Mouse (Mus musculus) limb, embryonic 14.5 days (tissue): ENCODE results near the gene Fam216a. TPM values are rescaled to one million over a fixed set of nuclear protein-coding genes. Genes with fewer than 3 reads are reported as not detected.
"Not testable (repeated sequence)": the region's sequence is repeated elsewhere in the genome, so short reads cannot be mapped to it uniquely, and the experiment has no call there.

Source experiments
- ATAC-seq: fragments of 200-750 bp; cut with Nextera tagmentation; 2 replicates; pipeline ENCODE4 v1.8.0; 2017; ENCODE audit warnings: low read depth, moderate number of reproducible peaks, moderate TSS enrichment; ENCODE audit not compliant: low FRiP score
- DNase-seq: peaks from one replicate; pipeline ENCODE4 v3.0.0-alpha.2; 2015; ENCODE audit warnings: low spot score
- H3K27ac ChIP-seq: fragments of 300-500 bp; sonication (generic); replicated peaks from 2 replicates; pipeline ENCODE4 v1.5.1; 2014; ENCODE audit warnings: low read depth, mild to moderate bottlenecking, low read length, moderate library complexity, mixed read lengths
- H3K27me3 ChIP-seq: fragments of 300-500 bp; sonication (generic); 2 replicates; pipeline ENCODE4 v1.6.1; 2014; ENCODE audit warnings: low read length, mixed read lengths; ENCODE audit not compliant: control insufficient read depth, insufficient read depth
- H3K36me3 ChIP-seq: fragments of 300-500 bp; sonication (generic); 2 replicates; pipeline ENCODE4 v1.6.1; 2014; ENCODE audit warnings: mild to moderate bottlenecking, low read length, moderate library complexity, mixed read lengths; ENCODE audit not compliant: control insufficient read depth, insufficient read depth
- H3K4me1 ChIP-seq: fragments of 300-500 bp; sonication (generic); 2 replicates; pipeline ENCODE4 v1.6.1; 2014; ENCODE audit warnings: antibody characterized with exemption, low read length, mixed read lengths; ENCODE audit not compliant: control insufficient read depth, insufficient read depth
- H3K4me2 ChIP-seq: fragments of 300-500 bp; sonication (generic); replicated peaks from 2 replicates; pipeline ENCODE4 v1.6.1; 2014; ENCODE audit warnings: low read depth, mild to moderate bottlenecking, low read length, moderate library complexity; ENCODE audit not compliant: severe bottlenecking
- H3K4me3 ChIP-seq: fragments of 300-500 bp; sonication (generic); replicated peaks from 2 replicates; pipeline ENCODE4 v1.5.1; 2014; ENCODE audit warnings: low read length
- H3K9ac ChIP-seq: fragments of 300-500 bp; sonication (generic); 2 replicates; pipeline ENCODE4 v1.6.1; 2014; ENCODE audit warnings: mild to moderate bottlenecking, low read depth, low read length, moderate library complexity; ENCODE audit not compliant: severe bottlenecking
- H3K9me3 ChIP-seq: fragments of 300-500 bp; sonication (generic); 2 replicates; pipeline ENCODE4 v1.6.1; 2016; ENCODE audit warnings: low read length; ENCODE audit not compliant: control insufficient read depth
- POLR2A ChIP-seq: fragments of 200-500 bp; IDR thresholded peaks from 2 replicates; pipeline ENCODE4 v1.8.0; 2012; ENCODE audit warnings: inconsistent platforms, mild to moderate bottlenecking, moderate library complexity, borderline replicate concordance; ENCODE audit not compliant: insufficient read depth, insufficient read length; ENCODE audit errors: extremely low read depth
- WGBS: fragments of 180-500 bp; shearing (Covaris S2); extraction: QIAGEN DNeasy Blood & Tissue Kit; methylation state at CpG from one replicate; pipeline ENCODE4 v1.1.7; 2014; 5-methylcytosine and 5-hydroxymethylcytosine counted together
- polyA plus RNA-seq, 2 experiments: library from polyadenylated mRNA; depleted of rRNA in 1 of 2; stranded (reverse) in 1 of 2; unstranded in 1 of 2; fragments of >200 nt; fragmentation: Nextera tagmentation in 1 of 2; extraction: Ambion mirVana in 1 of 2; gene quantifications; 2 replicates each; pipeline versions ENCODE4 v1.2.1 to v1.2.3; 2012 to 2014

The Fam216a gene
- polyA plus RNA-seq, 2 experiments = 78.1 to 79.1 TPM

GRCm38 (mm10) chr5:122323523-122323922 lies 48.6 kb downstream of the Fam216a start:
- Histone ChIP-seq H3K4me2 (no peak overlapping the region), H3K36me3 (peaks cover 53% of the 10 kb centered on the region), H3K27me3 (no peaks in the 10 kb centered on the region), H3K27ac (no peak overlapping the region), H3K4me3 (no peak overlapping the region), H3K4me1 (peaks cover 4% of the 10 kb centered on the region; the same call in 1 of the 2 replicates), H3K9ac (no peak overlapping the region), H3K9me3 (no peaks in the 10 kb centered on the region)
- WGBS = 78% methylated on average over 8 of the region's 8 CpGs
- ATAC-seq (no peak), DNase-seq (no peak)
- no peak for TF ChIP-seq POLR2A

- no peak overlapping the region for H3K9ac ChIP-seq
- H3K4me1 ChIP-seq = peaks cover 4% of the 10 kb centered on the region; the same call in 1 of the 2 replicates
- no peak for TF ChIP-seq POLR2A
- H3K27ac ChIP-seq = no peak overlapping the region
- H3K9me3 ChIP-seq = no peaks in the 10 kb centered on the region
- WGBS = 69% methylated on average over 12 of the region's 12 CpGs
- no peak; the same call in 1 of the 2 replicates for ATAC-seq
- no peak overlapping the region for H3K4me2 ChIP-seq
- H3K36me3 ChIP-seq = peaks cover 49% of the 10 kb centered on the region
- no peaks in the 10 kb centered on the region for H3K27me3 ChIP-seq
- H3K4me3 ChIP-seq = no peak overlapping the region
- DNase-seq = no peak
Observed at GRCm38 (mm10) chr5:122320205-122320781, 51.9 kb downstream of the Fam216a start.

GRCm38 (mm10) chr5:122319474-122320204 lies 52.5 kb downstream of the Fam216a start:
- DNase-seq = no peak
- no peak for TF ChIP-seq POLR2A
- Histone ChIP-seq H3K4me1 (peaks cover 7% of the 10 kb centered on the region; the same call in 1 of the 2 replicates), H3K9me3 (no peaks in the 10 kb centered on the region), H3K9ac (no peak overlapping the region), H3K4me3 (no peak overlapping the region), H3K27ac (peak overlapping the region; percentile 59), H3K36me3 (peaks cover 42% of the 10 kb centered on the region), H3K27me3 (no peaks in the 10 kb centered on the region), H3K4me2 (no peak overlapping the region)
- 62% methylated on average over 13 of the region's 14 CpGs for WGBS
- ATAC-seq = no peak; the same call in 1 of the 2 replicates

GRCm38 (mm10) chr5:122318976-122319375 lies 53.2 kb downstream of the Fam216a start:
- not testable (repeated sequence) for H3K4me2 ChIP-seq, ATAC-seq, H3K9ac ChIP-seq, H3K4me1 ChIP-seq, H3K4me3 ChIP-seq, H3K9me3 ChIP-seq, H3K27me3 ChIP-seq, DNase-seq, H3K27ac ChIP-seq
- peaks cover 36% of the 10 kb centered on the region for H3K36me3 ChIP-seq
- whole genome bisulfite sequencing = 52% methylated on average over 3 of the region's 3 CpGs

GRCm38 (mm10) chr5:122318100-122318499 lies 54.1 kb downstream of the Fam216a start:
- ATAC-seq (no peak), DNase-seq (no peak)
- H3K9me3 ChIP-seq = no peaks in the 10 kb centered on the region
- H3K4me3 ChIP-seq = no peak overlapping the region
- H3K4me2 ChIP-seq = no peak overlapping the region
- H3K36me3 ChIP-seq = peaks cover 38% of the 10 kb centered on the region
- no peaks in the 10 kb centered on the region for H3K27me3 ChIP-seq
- H3K27ac ChIP-seq = no peak overlapping the region
- no peak for TF ChIP-seq POLR2A
- 74% methylated on average over 3 of the region's 3 CpGs for WGBS
- H3K4me1 ChIP-seq = peaks cover 7% of the 10 kb centered on the region; the same call in 1 of the 2 replicates
- H3K9ac ChIP-seq = no peak overlapping the region
